Mouse (Mus musculus): ENCODE data around the gene Aldh3b3. TPM values are rescaled to one million over a fixed set of nuclear protein-coding genes. Genes with fewer than 3 reads are reported as not detected.

Aldh3b3 gene
- polyA plus RNA-seq (2014; fragmentation: Nextera tagmentation; extraction: Ambion mirVana): not detected in 2 replicates

DNA sequence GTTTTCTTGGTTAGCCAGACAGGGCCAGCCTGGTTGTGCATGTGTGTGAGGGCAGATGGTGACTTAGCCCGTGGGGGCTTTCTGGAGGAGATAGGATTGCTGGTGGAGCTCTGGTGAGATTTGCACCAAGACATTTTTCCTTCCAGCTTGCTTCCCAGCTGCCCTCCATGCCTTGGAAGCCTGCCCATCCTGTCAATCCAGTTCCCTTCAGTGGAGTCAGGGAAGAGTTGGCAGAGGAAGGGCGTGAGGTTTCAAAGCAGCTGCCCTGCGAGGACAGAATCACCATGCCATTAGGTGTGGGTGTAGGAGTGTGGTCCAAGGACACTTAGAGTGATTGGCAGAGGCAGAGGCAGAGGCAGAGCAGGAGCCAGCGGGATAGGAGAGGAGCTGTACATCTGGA, at the start of gene Aldh3b3:
Gene Aldh3b3, plus strand, starts transcription at position 176 of the 400 bp plus-strand sequence.
- Histone ChIP-seq H3K27ac (replicated peaks; ENCODE audit: low read depth, low read length) (no peak within 1 kb of the TSS), H3K4me3 (ENCODE audit: low read depth, low read length) (no peak within 1 kb of the TSS), H3K4me1 (ENCODE audit: control insufficient read depth, insufficient read depth, low read length) (no peaks in the 10 kb centered on the region), H3K9ac (ENCODE audit: low read length) (no peak within 1 kb of the TSS), H3K9me3 (ENCODE audit: control insufficient read depth, low read length) (no peaks in the 10 kb centered on the region), H3K4me2 (ENCODE audit: low read depth, severe bottlenecking) (no peak within 1 kb of the TSS), H3K27me3 (ENCODE audit: control insufficient read depth, insufficient read depth, low read length) (no peaks in the 10 kb centered on the region), H3K36me3 (ENCODE audit: control insufficient read depth, insufficient read depth, low read length) (no peaks in the 10 kb centered on the region)
- DNase-seq (ENCODE audit: low spot score) (no peak), ATAC-seq (ENCODE audit: insufficient number of reproducible peaks, low FRiP score, low TSS enrichment, low read depth) (no peak)
- WGBS: 74% methylated on average over 4 of the region's 4 CpGs

DNA sequence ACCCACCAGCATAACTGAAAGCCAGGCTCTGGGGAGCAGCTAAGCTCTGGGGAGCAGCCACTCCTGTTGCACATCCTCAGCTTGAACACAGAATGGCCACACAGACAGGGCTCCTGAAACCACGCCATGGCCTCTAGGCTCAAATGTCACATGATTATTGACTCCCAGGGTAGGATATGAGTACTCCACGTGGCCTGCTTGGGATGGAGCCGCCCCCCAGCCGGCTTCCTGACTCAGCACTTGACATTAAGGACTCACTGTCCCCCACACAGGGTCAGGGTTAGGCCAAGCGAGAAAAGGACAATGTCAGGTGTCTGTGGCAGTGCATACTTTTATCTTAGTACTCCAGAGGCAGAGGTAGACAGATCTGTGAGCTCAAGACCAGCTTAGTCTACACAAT, 48.2 kb upstream of the Aldh3b3 start:
- no peak for DNase-seq (ENCODE audit: low spot score)
- H3K27ac ChIP-seq (replicated peaks; ENCODE audit: low read depth, low read length): no peak overlapping the region
- no peaks in the 10 kb centered on the region for H3K9me3 ChIP-seq (ENCODE audit: control insufficient read depth, low read length)
- ATAC-seq (ENCODE audit: insufficient number of reproducible peaks, low FRiP score, low TSS enrichment, low read depth): no peak
- peaks cover 31% of the 10 kb centered on the region for H3K4me1 ChIP-seq (ENCODE audit: control insufficient read depth, insufficient read depth, low read length)
- 78% methylated on average over 5 of the region's 5 CpGs for WGBS
- H3K4me2 ChIP-seq (ENCODE audit: low read depth, severe bottlenecking): no peak overlapping the region; the same call in 1 of the 2 replicates
- H3K9ac ChIP-seq (ENCODE audit: low read length): no peak overlapping the region
- H3K4me3 ChIP-seq (ENCODE audit: low read depth, low read length): no peak overlapping the region
- H3K27me3 ChIP-seq (ENCODE audit: control insufficient read depth, insufficient read depth, low read length): no peaks in the 10 kb centered on the region
- peaks cover 6% of the 10 kb centered on the region; the same call in 1 of the 2 replicates for H3K36me3 ChIP-seq (ENCODE audit: control insufficient read depth, insufficient read depth, low read length)

DNA sequence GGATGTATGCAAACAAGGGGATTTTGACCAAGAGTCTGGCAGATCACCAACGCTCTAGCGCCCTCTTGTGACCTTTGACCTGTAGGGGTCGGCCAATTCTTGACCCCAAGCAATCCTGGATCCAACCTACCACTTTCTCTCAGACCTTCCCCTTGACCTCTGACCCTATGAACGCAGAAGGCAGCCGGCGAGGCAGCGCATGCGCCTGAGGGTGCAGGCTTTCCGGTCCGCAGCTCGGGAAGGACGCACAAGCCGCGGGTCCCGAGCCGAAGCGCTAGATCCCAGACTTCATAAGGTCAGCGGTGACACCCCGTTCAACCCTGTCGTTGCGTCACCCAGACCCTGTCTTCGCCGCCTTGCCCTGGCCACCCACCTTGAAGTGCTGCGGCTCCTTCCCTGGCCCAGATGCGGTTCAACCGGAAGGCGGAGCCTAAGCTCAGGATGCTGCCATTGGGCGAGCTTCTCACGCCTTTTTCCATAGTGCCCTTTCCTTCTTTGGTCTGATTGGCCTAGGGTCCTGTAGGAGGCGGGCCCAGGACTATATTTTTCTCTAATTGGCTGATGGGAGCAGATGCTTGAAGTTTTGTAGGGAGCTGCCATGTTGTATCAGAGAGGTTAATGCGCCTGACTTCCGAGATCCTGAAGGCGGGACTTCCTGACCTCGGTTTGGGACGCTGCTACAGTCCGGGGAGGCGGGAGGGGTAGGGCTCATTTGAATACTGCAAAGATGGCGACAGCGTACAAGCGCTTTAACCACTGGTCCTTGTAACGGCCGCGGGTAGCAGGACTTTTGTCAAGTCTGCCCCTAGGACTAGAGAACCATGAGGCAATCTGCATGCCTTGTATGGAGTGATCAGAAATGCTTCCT, 45.9 kb upstream of the Aldh3b3 start, which contains the start of gene Ndufs8:
Gene Ndufs8, minus strand, starts transcription at position 438 of the 868 bp plus-strand sequence.
- peak; percentile 96 for ATAC-seq (ENCODE audit: insufficient number of reproducible peaks, low FRiP score, low TSS enrichment, low read depth)
- H3K9ac ChIP-seq (ENCODE audit: low read length): peak within 1 kb of the TSS; percentile 75

DNA sequence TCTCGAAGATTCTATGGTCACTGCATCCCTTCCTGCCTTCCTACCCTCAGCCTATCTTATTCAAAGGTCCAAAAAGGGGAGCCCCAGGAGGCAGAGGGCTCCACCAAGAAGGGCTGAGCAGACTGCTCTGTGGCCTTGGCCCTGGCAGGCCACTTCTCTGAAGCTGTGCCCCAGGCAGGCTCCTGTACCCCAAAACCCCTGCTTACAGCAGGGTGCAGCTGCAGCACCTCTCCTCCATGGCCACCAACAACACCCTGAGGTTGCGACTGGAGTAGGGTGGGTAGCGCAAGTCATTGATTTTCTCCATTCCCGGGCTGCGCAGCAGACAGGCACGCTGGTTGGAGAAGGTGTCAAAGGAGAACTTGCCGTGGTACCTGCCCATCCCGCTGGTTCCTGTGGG, 44.8 kb upstream of the Aldh3b3 start:
- WGBS: 85% methylated on average over 8 of the region's 8 CpGs
- ATAC-seq (ENCODE audit: insufficient number of reproducible peaks, low FRiP score, low TSS enrichment, low read depth): no peak
- no peak overlapping the region for H3K27ac ChIP-seq (replicated peaks; ENCODE audit: low read depth, low read length)

More for the DNA sequence above, 45.9 kb upstream of the Aldh3b3 start, which contains the start of gene Ndufs8:
- Histone ChIP-seq H3K9me3 (ENCODE audit: control insufficient read depth, low read length) (no peaks in the 10 kb centered on the region), H3K4me3 (ENCODE audit: low read depth, low read length) (peak within 1 kb of the TSS; percentile 58), H3K4me1 (ENCODE audit: control insufficient read depth, insufficient read depth, low read length) (peaks cover 13% of the 10 kb centered on the region), H3K27ac (replicated peaks; ENCODE audit: low read depth, low read length) (peak within 1 kb of the TSS; percentile 36), H3K27me3 (ENCODE audit: control insufficient read depth, insufficient read depth, low read length) (no peaks in the 10 kb centered on the region), H3K36me3 (ENCODE audit: control insufficient read depth, insufficient read depth, low read length) (peaks cover 6% of the 10 kb centered on the region; the same call in 1 of the 2 replicates), H3K4me2 (ENCODE audit: low read depth, severe bottlenecking) (peak within 1 kb of the TSS; percentile 79)
- peak; percentile 92 for DNase-seq (ENCODE audit: low spot score)
- WGBS: under 1% methylated on average over 43 of the region's 43 CpGs

DNA sequence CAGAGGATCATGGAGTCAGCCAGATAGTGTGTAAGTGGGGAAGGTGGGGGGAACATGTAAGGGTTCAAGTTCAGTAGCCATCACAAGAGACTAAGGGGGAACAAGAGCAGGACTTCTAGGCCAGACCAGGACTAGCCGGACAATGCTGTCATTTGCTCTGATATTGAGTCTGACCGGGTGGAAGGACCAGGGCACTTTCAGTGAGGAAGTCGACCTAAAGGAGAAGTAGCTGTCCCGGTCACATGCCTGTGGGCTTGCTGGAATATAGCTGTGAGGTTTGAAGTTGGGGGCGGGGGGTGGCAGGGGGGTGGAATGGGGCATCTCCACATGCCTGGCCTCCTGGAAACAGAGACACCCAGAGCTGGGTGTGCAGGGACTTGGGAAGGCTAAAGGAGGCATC, 43.9 kb upstream of the Aldh3b3 start:
- no peak overlapping the region for H3K4me3 ChIP-seq (ENCODE audit: low read depth, low read length)
- H3K36me3 ChIP-seq (ENCODE audit: control insufficient read depth, insufficient read depth, low read length): no peaks in the 10 kb centered on the region; the same call in 1 of the 2 replicates
- no peak overlapping the region for H3K9ac ChIP-seq (ENCODE audit: low read length)
- H3K4me1 ChIP-seq (ENCODE audit: control insufficient read depth, insufficient read depth, low read length): peaks cover 10% of the 10 kb centered on the region
- H3K4me2 ChIP-seq (ENCODE audit: low read depth, severe bottlenecking): no peak overlapping the region
- H3K27me3 ChIP-seq (ENCODE audit: control insufficient read depth, insufficient read depth, low read length): no peaks in the 10 kb centered on the region
- 90% methylated on average over 5 of the region's 5 CpGs for WGBS
- DNase-seq (ENCODE audit: low spot score) (no peak), ATAC-seq (ENCODE audit: insufficient number of reproducible peaks, low FRiP score, low TSS enrichment, low read depth) (no peak)
- no peak overlapping the region for H3K27ac ChIP-seq (replicated peaks; ENCODE audit: low read depth, low read length)
- H3K9me3 ChIP-seq (ENCODE audit: control insufficient read depth, low read length): no peaks in the 10 kb centered on the region

More for the DNA sequence above, 44.8 kb upstream of the Aldh3b3 start:
- Histone ChIP-seq H3K4me3 (ENCODE audit: low read depth, low read length) (peak overlapping the region; percentile 55), H3K27me3 (ENCODE audit: control insufficient read depth, insufficient read depth, low read length) (no peaks in the 10 kb centered on the region), H3K4me2 (ENCODE audit: low read depth, severe bottlenecking) (peak overlapping the region; percentile 79), H3K9me3 (ENCODE audit: control insufficient read depth, low read length) (no peaks in the 10 kb centered on the region), H3K4me1 (ENCODE audit: control insufficient read depth, insufficient read depth, low read length) (peaks cover 10% of the 10 kb centered on the region), H3K9ac (ENCODE audit: low read length) (peak overlapping the region; percentile 75), H3K36me3 (ENCODE audit: control insufficient read depth, insufficient read depth, low read length) (peaks cover 4% of the 10 kb centered on the region; the same call in 1 of the 2 replicates)
- DNase-seq (ENCODE audit: low spot score): no peak

DNA sequence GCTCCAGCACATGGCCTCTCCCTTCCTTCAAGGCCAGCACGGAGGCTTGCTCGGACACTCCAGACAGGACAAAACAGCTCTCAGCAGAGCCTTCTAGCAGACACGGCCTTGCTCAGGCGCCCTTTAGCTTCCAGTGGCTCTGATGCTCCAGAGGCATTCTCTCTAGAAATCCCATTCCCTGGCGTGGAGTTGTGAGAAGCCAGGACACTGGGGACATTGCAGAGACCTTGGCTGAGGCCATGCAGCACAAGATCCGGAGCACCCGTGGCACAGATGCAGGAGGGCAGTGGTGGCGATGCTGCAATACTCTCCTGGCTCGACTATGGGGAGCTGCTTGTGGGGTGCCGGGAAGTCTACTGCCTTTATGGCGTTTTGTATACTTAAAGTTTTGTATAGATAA, 41.7 kb upstream of the Aldh3b3 start:
- ATAC-seq (ENCODE audit: insufficient number of reproducible peaks, low FRiP score, low TSS enrichment, low read depth) (no peak), DNase-seq (ENCODE audit: low spot score) (no peak)
- H3K27ac ChIP-seq (replicated peaks; ENCODE audit: low read depth, low read length): no peak overlapping the region
- peaks cover 10% of the 10 kb centered on the region for H3K4me1 ChIP-seq (ENCODE audit: control insufficient read depth, insufficient read depth, low read length)
- H3K27me3 ChIP-seq (ENCODE audit: control insufficient read depth, insufficient read depth, low read length): no peaks in the 10 kb centered on the region
- H3K9me3 ChIP-seq (ENCODE audit: control insufficient read depth, low read length): no peaks in the 10 kb centered on the region
- no peaks in the 10 kb centered on the region for H3K36me3 ChIP-seq (ENCODE audit: control insufficient read depth, insufficient read depth, low read length)
- H3K4me3 ChIP-seq (ENCODE audit: low read depth, low read length): no peak overlapping the region
- 82% methylated on average over 11 of the region's 11 CpGs for WGBS
- H3K9ac ChIP-seq (ENCODE audit: low read length): no peak overlapping the region
- H3K4me2 ChIP-seq (ENCODE audit: low read depth, severe bottlenecking): no peak overlapping the region

DNA sequence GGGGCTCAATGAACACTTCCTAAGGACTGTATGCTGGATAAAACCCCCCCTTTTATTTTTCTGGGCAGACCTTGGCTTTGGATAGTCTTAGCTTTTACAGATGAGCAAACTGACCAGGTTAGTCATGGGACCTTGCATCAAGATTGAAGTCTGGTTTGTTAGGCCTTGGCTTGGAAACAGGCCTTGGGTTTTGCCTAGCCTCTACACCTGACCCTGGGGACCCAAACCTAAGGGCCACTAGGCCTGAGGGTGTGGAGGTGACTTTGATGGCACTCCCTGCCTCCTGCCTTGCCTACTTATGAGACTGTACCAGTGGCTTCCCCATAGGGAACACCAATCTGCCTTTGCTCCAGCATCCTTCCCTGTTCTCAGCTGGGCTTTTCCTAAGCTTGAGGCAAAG, 38.5 kb upstream of the Aldh3b3 start:
- DNase-seq (ENCODE audit: low spot score): no peak

DNA sequence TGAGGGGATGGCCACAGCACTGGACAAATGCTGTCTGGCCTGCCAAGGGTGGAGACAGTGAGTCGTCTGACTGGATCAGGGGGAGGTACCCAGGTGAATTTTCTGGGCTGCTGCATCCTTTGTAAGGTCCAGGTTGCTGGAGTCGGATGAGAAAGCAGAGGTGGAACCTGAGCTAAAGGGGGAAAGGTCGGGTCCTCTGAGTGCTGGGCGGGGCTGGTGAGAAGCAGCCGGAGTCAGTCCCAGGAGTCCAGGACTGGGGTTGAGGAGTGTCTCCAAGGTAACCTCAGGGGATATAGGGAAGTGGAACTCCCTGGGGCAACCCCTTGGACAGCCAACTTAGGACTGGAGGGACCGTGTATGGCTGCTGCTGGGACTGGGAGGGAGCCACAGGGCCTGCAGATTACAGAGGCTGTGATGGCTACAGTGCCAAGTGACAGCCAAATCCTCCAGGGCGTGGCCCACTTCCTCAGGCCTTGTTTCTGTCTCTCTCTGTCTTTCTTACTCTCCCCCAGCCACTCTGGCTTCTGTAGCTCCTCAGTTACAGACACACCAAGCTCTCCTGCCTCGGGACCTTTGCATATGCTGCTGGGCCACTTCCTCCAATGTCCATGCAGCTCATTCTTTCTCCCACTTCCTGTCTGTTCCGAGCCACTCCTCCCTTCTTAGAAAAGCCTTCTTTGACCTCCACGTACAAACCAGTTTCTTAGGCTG, 35.6 kb upstream of the Aldh3b3 start:
- no peak overlapping the region for H3K9ac ChIP-seq (ENCODE audit: low read length)
- DNase-seq (ENCODE audit: low spot score) (no peak), ATAC-seq (ENCODE audit: insufficient number of reproducible peaks, low FRiP score, low TSS enrichment, low read depth) (no peak)
- H3K27ac ChIP-seq (replicated peaks; ENCODE audit: low read depth, low read length): no peak overlapping the region
- H3K4me1 ChIP-seq (ENCODE audit: control insufficient read depth, insufficient read depth, low read length): no peaks in the 10 kb centered on the region
- H3K4me3 ChIP-seq (ENCODE audit: low read depth, low read length): no peak overlapping the region
- H3K4me2 ChIP-seq (ENCODE audit: low read depth, severe bottlenecking): no peak overlapping the region
- 54% methylated on average over 10 of the region's 10 CpGs for WGBS
- no peaks in the 10 kb centered on the region for H3K36me3 ChIP-seq (ENCODE audit: control insufficient read depth, insufficient read depth, low read length)
- H3K27me3 ChIP-seq (ENCODE audit: control insufficient read depth, insufficient read depth, low read length): no peaks in the 10 kb centered on the region
- H3K9me3 ChIP-seq (ENCODE audit: control insufficient read depth, low read length): no peaks in the 10 kb centered on the region

More for the DNA sequence above, 38.5 kb upstream of the Aldh3b3 start:
- no peak overlapping the region for H3K4me2 ChIP-seq (ENCODE audit: low read depth, severe bottlenecking)
- no peaks in the 10 kb centered on the region for H3K36me3 ChIP-seq (ENCODE audit: control insufficient read depth, insufficient read depth, low read length)
- H3K27ac ChIP-seq (replicated peaks; ENCODE audit: low read depth, low read length): no peak overlapping the region
- no peaks in the 10 kb centered on the region for H3K27me3 ChIP-seq (ENCODE audit: control insufficient read depth, insufficient read depth, low read length)
- no peak for ATAC-seq (ENCODE audit: insufficient number of reproducible peaks, low FRiP score, low TSS enrichment, low read depth)
- H3K4me1 ChIP-seq (ENCODE audit: control insufficient read depth, insufficient read depth, low read length): no peaks in the 10 kb centered on the region
- H3K4me3 ChIP-seq (ENCODE audit: low read depth, low read length): no peak overlapping the region
- H3K9me3 ChIP-seq (ENCODE audit: control insufficient read depth, low read length): no peaks in the 10 kb centered on the region
- H3K9ac ChIP-seq (ENCODE audit: low read length): no peak overlapping the region
